Mouse (Mus musculus): ENCODE data around the gene Pabpc4. TPM values are rescaled to one million over a fixed set of nuclear protein-coding genes. Genes with fewer than 3 reads are reported as not detected.
"Not testable (repeated sequence)": the region's sequence is repeated elsewhere in the genome, so short reads cannot be mapped to it uniquely, and the experiment has no call there.

The Pabpc4 gene
- polyA plus RNA-seq, 1 experiment from 2014 or later, result 40.4 TPM

- Histone ChIP-seq H3K4me3 (ENCODE audit: low read depth, low read length) (no peak overlapping the region), H3K27me3 (ENCODE audit: control insufficient read depth, insufficient read depth, low read length) (no peaks in the 10 kb centered on the region), H3K36me3 (ENCODE audit: control insufficient read depth, insufficient read depth, low read length) (no peaks in the 10 kb centered on the region), H3K27ac (ENCODE audit: low read depth, low read length) (no peak overlapping the region), H3K4me1 (ENCODE audit: control insufficient read depth, insufficient read depth, low read length) (no peaks in the 10 kb centered on the region; the same call in 1 of the 2 replicates), H3K9ac (ENCODE audit: low read length) (no peak overlapping the region), H3K9me3 (ENCODE audit: control insufficient read depth, low read length) (no peaks in the 10 kb centered on the region), H3K4me2 (no peak overlapping the region)
- 75% methylated on average over 5 of the region's 5 CpGs for WGBS
- no peak for DNase-seq (ENCODE audit: low spot score, missing footprints)
- ATAC-seq (ENCODE audit: low FRiP score), result no peak
Measured at GRCm38 (mm10) chr4:123331326-123331725, 69.2 kb downstream of the Pabpc4 start.

GRCm38 (mm10) chr4:123331961-123332360 lies 69.8 kb downstream of the Pabpc4 start:
- H3K4me3 ChIP-seq (ENCODE audit: low read depth, low read length); H3K9ac ChIP-seq (ENCODE audit: low read length); H3K9me3 ChIP-seq (ENCODE audit: control insufficient read depth, low read length); H3K36me3 ChIP-seq (ENCODE audit: control insufficient read depth, insufficient read depth, low read length); H3K27me3 ChIP-seq (ENCODE audit: control insufficient read depth, insufficient read depth, low read length); H3K4me1 ChIP-seq (ENCODE audit: control insufficient read depth, insufficient read depth, low read length); DNase-seq (ENCODE audit: low spot score, missing footprints); H3K27ac ChIP-seq (ENCODE audit: low read depth, low read length); H3K4me2 ChIP-seq; ATAC-seq (ENCODE audit: low FRiP score): not testable (repeated sequence)
- WGBS, result 100% methylated on average over 1 of the region's 1 CpGs

- Histone ChIP-seq H3K27ac (ENCODE audit: low read depth, low read length) (no peak overlapping the region), H3K36me3 (ENCODE audit: control insufficient read depth, insufficient read depth, low read length) (no peaks in the 10 kb centered on the region), H3K9ac (ENCODE audit: low read length) (no peak overlapping the region), H3K27me3 (ENCODE audit: control insufficient read depth, insufficient read depth, low read length) (no peaks in the 10 kb centered on the region), H3K4me2 (no peak overlapping the region), H3K4me1 (ENCODE audit: control insufficient read depth, insufficient read depth, low read length) (no peaks in the 10 kb centered on the region; the same call in 1 of the 2 replicates), H3K4me3 (ENCODE audit: low read depth, low read length) (no peak overlapping the region), H3K9me3 (ENCODE audit: control insufficient read depth, low read length) (no peaks in the 10 kb centered on the region)
- no peak for DNase-seq (ENCODE audit: low spot score, missing footprints)
- 95% methylated on average over 4 of the region's 4 CpGs for WGBS
- no peak for ATAC-seq (ENCODE audit: low FRiP score)
Measured at GRCm38 (mm10) chr4:123333151-123333550, 71.0 kb downstream of the Pabpc4 start.

GRCm38 (mm10) chr4:123334177-123334576 lies 72.0 kb downstream of the Pabpc4 start:
- no peaks in the 10 kb centered on the region for H3K9me3 ChIP-seq (ENCODE audit: control insufficient read depth, low read length)
- H3K9ac ChIP-seq (ENCODE audit: low read length), result no peak overlapping the region
- DNase-seq (ENCODE audit: low spot score, missing footprints) (no peak), ATAC-seq (ENCODE audit: low FRiP score) (no peak)
- H3K4me1 ChIP-seq (ENCODE audit: control insufficient read depth, insufficient read depth, low read length), result no peaks in the 10 kb centered on the region; the same call in 1 of the 2 replicates
- no peaks in the 10 kb centered on the region for H3K27me3 ChIP-seq (ENCODE audit: control insufficient read depth, insufficient read depth, low read length)
- H3K4me2 ChIP-seq, result no peak overlapping the region
- WGBS, result 69% methylated on average over 3 of the region's 3 CpGs
- no peak overlapping the region for H3K27ac ChIP-seq (ENCODE audit: low read depth, low read length)
- H3K36me3 ChIP-seq (ENCODE audit: control insufficient read depth, insufficient read depth, low read length), result no peaks in the 10 kb centered on the region
- no peak overlapping the region for H3K4me3 ChIP-seq (ENCODE audit: low read depth, low read length)

- DNase-seq (ENCODE audit: low spot score, missing footprints); H3K36me3 ChIP-seq (ENCODE audit: control insufficient read depth, insufficient read depth, low read length); H3K9me3 ChIP-seq (ENCODE audit: control insufficient read depth, low read length); H3K27ac ChIP-seq (ENCODE audit: low read depth, low read length); H3K4me3 ChIP-seq (ENCODE audit: low read depth, low read length); H3K4me1 ChIP-seq (ENCODE audit: control insufficient read depth, insufficient read depth, low read length); ATAC-seq (ENCODE audit: low FRiP score); H3K4me2 ChIP-seq; H3K27me3 ChIP-seq (ENCODE audit: control insufficient read depth, insufficient read depth, low read length); H3K9ac ChIP-seq (ENCODE audit: low read length): not testable (repeated sequence)
- WGBS, result 81% methylated on average over 10 of the region's 10 CpGs
Measured at GRCm38 (mm10) chr4:123335244-123335643, 73.1 kb downstream of the Pabpc4 start.

- H3K27me3 ChIP-seq (ENCODE audit: control insufficient read depth, insufficient read depth, low read length), result peaks cover 8% of the 10 kb centered on the region
- H3K36me3 ChIP-seq (ENCODE audit: control insufficient read depth, insufficient read depth, low read length), result no peaks in the 10 kb centered on the region
- H3K4me2 ChIP-seq, result no peak overlapping the region
- H3K9me3 ChIP-seq (ENCODE audit: control insufficient read depth, low read length), result no peaks in the 10 kb centered on the region
- H3K4me1 ChIP-seq (ENCODE audit: control insufficient read depth, insufficient read depth, low read length), result no peaks in the 10 kb centered on the region; the same call in 1 of the 2 replicates
- H3K4me3 ChIP-seq (ENCODE audit: low read depth, low read length), result no peak overlapping the region
- DNase-seq (ENCODE audit: low spot score, missing footprints) (no peak), ATAC-seq (ENCODE audit: low FRiP score) (no peak)
- WGBS, result 64% methylated on average over 14 of the region's 14 CpGs
- no peak overlapping the region for H3K27ac ChIP-seq (ENCODE audit: low read depth, low read length)
- no peak overlapping the region for H3K9ac ChIP-seq (ENCODE audit: low read length)
Measured at GRCm38 (mm10) chr4:123335796-123336585, 73.8 kb downstream of the Pabpc4 start.

GRCm38 (mm10) chr4:123337693-123338092 lies 75.5 kb downstream of the Pabpc4 start:
- Histone ChIP-seq H3K9me3 (ENCODE audit: control insufficient read depth, low read length) (no peaks in the 10 kb centered on the region), H3K36me3 (ENCODE audit: control insufficient read depth, insufficient read depth, low read length) (no peaks in the 10 kb centered on the region), H3K4me2 (no peak overlapping the region), H3K4me3 (ENCODE audit: low read depth, low read length) (no peak overlapping the region), H3K27me3 (ENCODE audit: control insufficient read depth, insufficient read depth, low read length) (peaks cover 25% of the 10 kb centered on the region), H3K9ac (ENCODE audit: low read length) (no peak overlapping the region), H3K27ac (ENCODE audit: low read depth, low read length) (no peak overlapping the region), H3K4me1 (ENCODE audit: control insufficient read depth, insufficient read depth, low read length) (peaks cover 5% of the 10 kb centered on the region)
- 86% methylated on average over 4 of the region's 4 CpGs for WGBS
- ATAC-seq (ENCODE audit: low FRiP score) (no peak), DNase-seq (ENCODE audit: low spot score, missing footprints) (no peak)

- Histone ChIP-seq H3K9me3 (ENCODE audit: control insufficient read depth, low read length) (no peaks in the 10 kb centered on the region), H3K4me1 (ENCODE audit: control insufficient read depth, insufficient read depth, low read length) (peaks cover 5% of the 10 kb centered on the region), H3K9ac (ENCODE audit: low read length) (no peak overlapping the region), H3K4me2 (no peak overlapping the region), H3K27ac (ENCODE audit: low read depth, low read length) (no peak overlapping the region), H3K4me3 (ENCODE audit: low read depth, low read length) (no peak overlapping the region), H3K36me3 (ENCODE audit: control insufficient read depth, insufficient read depth, low read length) (no peaks in the 10 kb centered on the region), H3K27me3 (ENCODE audit: control insufficient read depth, insufficient read depth, low read length) (peaks cover 41% of the 10 kb centered on the region)
- WGBS, result 73% methylated on average over 5 of the region's 5 CpGs
- DNase-seq (ENCODE audit: low spot score, missing footprints) (no peak), ATAC-seq (ENCODE audit: low FRiP score) (no peak)
Measured at GRCm38 (mm10) chr4:123340232-123340631, 78.1 kb downstream of the Pabpc4 start.

- Histone ChIP-seq H3K9ac (ENCODE audit: low read length) (peak overlapping the region; percentile 20; the same call in 1 of the 2 replicates), H3K4me2 (peak overlapping the region; percentile 96), H3K36me3 (ENCODE audit: control insufficient read depth, insufficient read depth, low read length) (no peaks in the 10 kb centered on the region), H3K4me3 (ENCODE audit: low read depth, low read length) (peak overlapping the region; percentile 52), H3K27ac (ENCODE audit: low read depth, low read length) (no peak overlapping the region), H3K9me3 (ENCODE audit: control insufficient read depth, low read length) (no peaks in the 10 kb centered on the region), H3K4me1 (ENCODE audit: control insufficient read depth, insufficient read depth, low read length) (peaks cover 5% of the 10 kb centered on the region; the same call in 1 of the 2 replicates), H3K27me3 (ENCODE audit: control insufficient read depth, insufficient read depth, low read length) (peaks cover 41% of the 10 kb centered on the region)
- ATAC-seq (ENCODE audit: low FRiP score) (peak; percentile 52), DNase-seq (ENCODE audit: low spot score, missing footprints) (no peak)
- WGBS, result 2% methylated on average over 43 of the region's 43 CpGs
Measured at GRCm38 (mm10) chr4:123342091-123342641, 80.0 kb downstream of the Pabpc4 start.

Measured in midbrain, embryonic 11.5 days (tissue).